Comparison of ENCODE assay signal across 12 mouse cellular contexts in the genomic region with DNA sequence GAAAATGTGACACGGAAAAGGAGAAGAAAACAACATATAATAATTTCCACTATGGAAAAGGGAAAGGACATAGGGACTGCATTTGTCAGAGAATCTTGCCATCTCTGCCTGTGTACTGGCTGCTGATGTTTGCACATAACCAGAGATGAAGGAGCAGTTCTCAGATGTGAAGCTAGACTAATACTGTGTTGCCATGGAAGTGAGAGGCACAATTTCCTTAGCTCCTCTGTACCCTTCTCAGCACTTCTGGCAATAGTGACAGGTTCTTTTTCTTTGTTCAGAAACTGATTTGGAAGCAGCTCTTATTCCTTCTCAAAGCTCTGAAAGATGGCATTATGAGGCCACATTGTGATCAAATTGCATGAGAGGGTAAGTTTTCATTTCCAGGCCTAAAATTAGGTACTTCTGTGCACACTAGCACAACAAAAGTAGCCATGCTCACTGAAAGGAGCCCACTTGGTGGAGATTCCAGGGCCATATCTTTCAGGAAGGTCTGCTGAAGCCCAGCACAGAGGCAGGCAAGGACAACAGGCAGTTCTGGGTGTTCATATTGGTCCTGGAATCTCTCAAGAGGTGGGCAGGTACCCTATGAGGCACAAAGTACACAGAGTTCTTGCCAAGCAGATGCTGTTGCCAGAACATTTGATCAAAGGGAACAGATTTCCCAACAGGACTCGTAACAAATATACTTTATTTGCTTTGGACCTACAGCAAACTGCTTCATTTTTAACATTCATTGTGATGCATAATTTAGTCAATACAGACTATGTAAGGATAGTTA.
DNase-seq lines count a peak whose midpoint lies in the region; ATAC-seq lines count a peak whose summit lies in the region.
"Had no signal": no experiment of that assay in that cellular context is flagged by ENCODE, and none has a peak within 500 bp of the region (broad histone marks: within the 10 kb centered on the region; RNA-seq: fewer than 3 reads in every experiment).

No protein-coding gene starts in this region.

- no peaks in the 10 kb centered on the region for H3K4me1 ChIP-seq in midbrain, embryonic 15.5 days
- H3K4me1 ChIP-seq in midbrain, embryonic 14.5 days (ENCODE audit: control insufficient read depth, insufficient read depth, low read length) = no peaks in the 10 kb centered on the region
- H3K4me1 ChIP-seq: forebrain, embryonic 13.5 days had no signal

- ATAC-seq in midbrain, embryonic 15.5 days (replicated peaks) = no peak; the same call in 1 of the 2 replicates
- no peak for ATAC-seq in midbrain, embryonic 14.5 days (ENCODE audit: low FRiP score, low TSS enrichment)
- ATAC-seq: forebrain, embryonic 13.5 days had no signal

- H3K4me3 ChIP-seq in midbrain, embryonic 15.5 days = no peak overlapping the region
- H3K4me3 ChIP-seq in midbrain, embryonic 14.5 days (replicated peaks; ENCODE audit: low read depth, low read length) = no peak overlapping the region
- H3K4me3 ChIP-seq: forebrain, embryonic 13.5 days had no signal

- H3K27ac ChIP-seq in midbrain, embryonic 15.5 days = peak overlapping the region; percentile 38; the same call in 1 of the 2 replicates
- no peak overlapping the region for H3K27ac ChIP-seq in midbrain, embryonic 14.5 days (replicated peaks; ENCODE audit: low read depth, low read length)
- H3K27ac ChIP-seq: forebrain, embryonic 13.5 days; hindbrain, embryonic 14.5 days; kidney, postnatal 0 days had no signal

- peak; percentile 6 for DNase-seq in adrenal gland, adult 2 months
- no peak for DNase-seq in adrenal gland, adult 8-10 months
- no peak for DNase-seq in midbrain, embryonic 14.5 days
- peak; percentile 54 to 59 for DNase-seq in layer of hippocampus, postnatal 10 days (ENCODE audit: low spot score in 2 of 2)
- DNase-seq in lung, postnatal 10 days = peak; percentile 14
- DNase-seq in cerebellum, adult 11-12 months = no peak
- no peak for DNase-seq in ovary, postnatal 14 days (ENCODE audit: low spot score)

- 85% methylated on average over 2 of the region's 2 CpGs for WGBS in midbrain, embryonic 15.5 days
- 83% methylated on average over 2 of the region's 2 CpGs for WGBS in midbrain, embryonic 14.5 days

- no peak overlapping the region for H3K4me2 ChIP-seq in midbrain, embryonic 15.5 days
- no peak overlapping the region for H3K4me2 ChIP-seq in midbrain, embryonic 14.5 days (ENCODE audit: low read length)
- H3K4me2 ChIP-seq: forebrain, embryonic 13.5 days; hindbrain, embryonic 14.5 days; liver, embryonic 11.5 days had no signal

- no peaks in the 10 kb centered on the region for H3K36me3 ChIP-seq in midbrain, embryonic 15.5 days (replicated peaks)
- no peaks in the 10 kb centered on the region for H3K36me3 ChIP-seq in midbrain, embryonic 14.5 days (ENCODE audit: control insufficient read depth, insufficient read depth, low read length)

- no peaks in the 10 kb centered on the region for H3K27me3 ChIP-seq in midbrain, embryonic 15.5 days (replicated peaks)
- H3K27me3 ChIP-seq in midbrain, embryonic 14.5 days (ENCODE audit: control insufficient read depth, insufficient read depth, low read length) = no peaks in the 10 kb centered on the region
- H3K27me3 ChIP-seq: forebrain, embryonic 13.5 days had no signal

- no peaks in the 10 kb centered on the region for H3K9me3 ChIP-seq in midbrain, embryonic 15.5 days
- H3K9me3 ChIP-seq in midbrain, embryonic 14.5 days (ENCODE audit: control insufficient read depth, low read length) = no peaks in the 10 kb centered on the region
- H3K9me3 ChIP-seq: forebrain, embryonic 13.5 days had no signal

- no peak overlapping the region for H3K9ac ChIP-seq in midbrain, embryonic 15.5 days
- H3K9ac ChIP-seq in midbrain, embryonic 14.5 days (replicated peaks; ENCODE audit: low read length) = no peak overlapping the region
- H3K9ac ChIP-seq: forebrain, embryonic 13.5 days; hindbrain, embryonic 14.5 days had no signal

Comparison
In these comparisons a context has a peak if more than half of its experiments do, and no peak if none do; other contexts are left out.
1. DNase-seq: peak in adrenal gland, adult 2 months (single experiment), layer of hippocampus, postnatal 10 days (2 of 2) and lung, postnatal 10 days (single experiment); none in adrenal gland, adult 8-10 months (single experiment), midbrain, embryonic 14.5 days (single experiment), cerebellum, adult 11-12 months (single experiment) and ovary, postnatal 14 days (single experiment).